Mouse (Mus musculus): ENCODE data around the gene Zswim3. TPM values are rescaled to one million over a fixed set of nuclear protein-coding genes. Genes with fewer than 3 reads are reported as not detected.

The Zswim3 gene
- polyA plus RNA-seq, 1 experiment from 2014 or later = 8.5 TPM

DNA sequence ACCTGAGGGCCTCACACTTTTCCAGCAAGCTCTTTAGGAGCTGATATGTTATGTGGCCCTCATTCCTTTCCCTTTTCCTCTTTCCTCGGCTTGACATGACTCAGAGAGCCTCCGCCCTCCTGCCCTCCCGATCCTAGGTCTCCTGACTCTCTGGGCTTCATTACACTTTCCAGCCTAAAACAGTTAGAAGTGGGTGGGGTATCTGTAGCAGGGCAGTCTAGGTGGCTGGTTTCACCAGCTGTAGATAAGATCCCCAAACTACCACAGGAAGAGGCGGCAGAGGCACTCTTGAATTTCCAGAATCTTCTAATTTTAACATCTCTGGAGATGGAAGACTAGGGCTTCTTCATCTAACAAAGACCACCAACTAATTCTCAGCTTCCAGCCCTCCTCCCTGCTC is 59.7 kb downstream of the Zswim3 start:
- no peaks in the 10 kb centered on the region for H3K36me3 ChIP-seq (replicated peaks)
- H3K27ac ChIP-seq (replicated peaks) = no peak overlapping the region
- no peak for DNase-seq (ENCODE audit: low spot score)
- H3K4me1 ChIP-seq = peaks cover 19% of the 10 kb centered on the region
- no peaks in the 10 kb centered on the region for H3K9me3 ChIP-seq
- WGBS = 81% methylated on average over 4 of the region's 4 CpGs
- peaks cover 14% of the 10 kb centered on the region for H3K27me3 ChIP-seq (replicated peaks; ENCODE audit: low read depth, poor library complexity, severe bottlenecking)
- no peak overlapping the region for H3K4me3 ChIP-seq

DNA sequence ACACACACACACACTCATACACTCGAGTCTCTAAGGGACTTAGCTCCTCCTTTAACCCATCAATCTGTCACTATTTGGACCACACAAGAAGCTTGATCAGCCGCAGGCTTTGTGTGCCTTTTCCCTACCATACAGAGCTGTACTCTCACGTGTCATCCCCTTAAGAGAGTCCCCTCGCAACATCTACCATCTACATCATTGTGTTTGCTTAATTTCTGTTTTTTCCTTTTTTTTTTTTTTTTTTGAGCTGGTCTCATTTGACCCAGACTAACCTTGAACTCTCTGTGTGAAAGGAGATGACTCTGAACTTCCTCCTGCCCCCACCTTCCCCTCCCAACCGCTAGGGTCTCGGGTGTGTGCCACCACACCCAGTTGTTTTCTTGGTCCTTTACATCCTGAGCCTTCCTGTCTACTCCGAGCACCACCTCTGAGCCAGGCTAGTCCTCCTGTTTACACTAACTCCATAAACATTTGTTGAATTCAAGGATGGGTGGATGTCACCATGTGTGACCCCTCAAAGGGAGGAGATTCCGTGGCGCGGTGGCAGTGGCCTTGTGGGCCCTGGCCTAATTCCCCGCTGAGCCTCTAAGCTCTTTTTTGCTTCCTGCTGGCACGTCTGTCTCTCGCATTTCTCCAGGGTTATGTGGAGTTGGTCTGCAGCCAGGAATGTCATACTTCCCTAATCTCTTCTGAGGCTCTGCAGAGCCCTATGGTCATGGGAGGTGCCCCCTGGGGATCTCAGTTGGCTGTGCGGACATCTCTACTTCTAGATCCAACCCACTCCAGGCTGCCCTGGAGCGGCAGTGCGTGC is 62.0 kb downstream of the Zswim3 start:
- WGBS = 66% methylated on average over 16 of the region's 16 CpGs
- no peak overlapping the region for H3K4me3 ChIP-seq
- peaks cover 9% of the 10 kb centered on the region for H3K4me1 ChIP-seq
- no peak overlapping the region for H3K27ac ChIP-seq (replicated peaks)
- DNase-seq (ENCODE audit: low spot score) = no peak
- H3K36me3 ChIP-seq (replicated peaks) = no peaks in the 10 kb centered on the region
- H3K27me3 ChIP-seq (replicated peaks; ENCODE audit: low read depth, poor library complexity, severe bottlenecking) = no peaks in the 10 kb centered on the region
- H3K9me3 ChIP-seq = no peaks in the 10 kb centered on the region

DNA sequence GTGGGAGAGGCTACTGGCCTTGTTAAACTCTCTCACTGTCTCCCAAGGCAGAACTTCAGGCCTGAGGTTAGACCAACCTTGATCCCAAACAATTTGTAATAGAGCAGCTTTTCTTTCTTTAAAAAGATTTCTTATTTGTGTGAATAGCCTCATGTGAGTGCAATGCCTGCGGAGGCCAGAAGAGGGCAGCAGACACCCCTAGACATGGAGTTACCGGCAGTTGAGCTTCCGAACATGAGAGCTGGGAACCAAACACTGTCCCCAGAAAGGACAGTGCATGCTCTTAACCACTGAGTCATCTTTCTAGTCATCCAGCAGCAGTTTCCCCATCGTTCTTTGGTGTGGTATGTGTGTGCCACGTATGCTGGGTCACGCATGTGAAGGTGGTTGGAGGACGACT is 62.7 kb downstream of the Zswim3 start:
- H3K27me3 ChIP-seq (replicated peaks; ENCODE audit: low read depth, poor library complexity, severe bottlenecking) = no peaks in the 10 kb centered on the region
- 89% methylated on average over 7 of the region's 7 CpGs for WGBS
- H3K27ac ChIP-seq (replicated peaks) = no peak overlapping the region
- no peaks in the 10 kb centered on the region for H3K36me3 ChIP-seq (replicated peaks)
- DNase-seq (ENCODE audit: low spot score) = no peak
- H3K9me3 ChIP-seq = no peaks in the 10 kb centered on the region
- H3K4me1 ChIP-seq = peaks cover 3% of the 10 kb centered on the region
- H3K4me3 ChIP-seq = no peak overlapping the region

DNA sequence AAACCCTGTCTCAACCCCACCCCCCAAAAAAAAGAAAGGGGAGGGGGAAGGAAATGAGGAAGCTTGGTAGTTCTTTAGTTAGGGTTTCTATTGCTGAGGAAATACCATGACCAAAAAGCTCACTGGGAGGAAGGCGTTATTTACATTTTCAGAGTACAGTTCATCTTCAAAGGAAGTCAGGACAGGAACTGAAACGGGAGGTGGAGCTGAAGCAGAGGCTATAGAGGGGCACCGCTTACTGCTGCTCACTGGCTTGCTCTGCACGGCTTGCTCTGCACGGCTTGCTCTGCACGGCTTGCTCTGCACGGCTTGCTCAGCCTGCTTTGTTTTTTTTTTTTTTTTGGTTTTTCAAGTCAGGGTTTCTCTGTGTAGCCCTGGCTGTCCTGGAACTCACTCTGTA is 63.6 kb downstream of the Zswim3 start:
- Histone ChIP-seq H3K4me3 (no peak overlapping the region), H3K9me3 (no peaks in the 10 kb centered on the region), H3K4me1 (no peaks in the 10 kb centered on the region; the same call in 1 of the 2 replicates), H3K27ac (replicated peaks) (no peak overlapping the region), H3K36me3 (replicated peaks) (no peaks in the 10 kb centered on the region), H3K27me3 (replicated peaks; ENCODE audit: low read depth, poor library complexity, severe bottlenecking) (no peaks in the 10 kb centered on the region)
- DNase-seq (ENCODE audit: low spot score) = no peak
- 85% methylated on average over 7 of the region's 7 CpGs for WGBS

Other genes starting within 250 kb of the Zswim3 start
- gene Wfdc2, start 242.7 kb upstream of the Zswim3 start, polyA plus RNA-seq (2016; fragmentation: Nextera tagmentation; extraction: Ambion mirVana) = 59.8 and 62.7 TPM in 2 replicates
- gene Spint3, start 231.6 kb upstream of the Zswim3 start, polyA plus RNA-seq (2016; fragmentation: Nextera tagmentation; extraction: Ambion mirVana) = not detected in 2 replicates
- gene Wfdc6a, start 219.7 kb upstream of the Zswim3 start, polyA plus RNA-seq (2016; fragmentation: Nextera tagmentation; extraction: Ambion mirVana) = not detected in 2 replicates
- not detected in 2 replicates for gene Eppin, start 211.5 kb upstream of the Zswim3 start, polyA plus RNA-seq (2016; fragmentation: Nextera tagmentation; extraction: Ambion mirVana)
- not detected in 2 replicates for gene Wfdc6b, start 191.6 kb upstream of the Zswim3 start, polyA plus RNA-seq (2016; fragmentation: Nextera tagmentation; extraction: Ambion mirVana)
- gene Wfdc8, start 191.5 kb upstream of the Zswim3 start, polyA plus RNA-seq (2016; fragmentation: Nextera tagmentation; extraction: Ambion mirVana) = not detected in 2 replicates
- not detected in 2 replicates for gene Wfdc16, start 166.3 kb upstream of the Zswim3 start, polyA plus RNA-seq (2016; fragmentation: Nextera tagmentation; extraction: Ambion mirVana)
- not detected in 2 replicates for gene Wfdc10, start 149.1 kb upstream of the Zswim3 start, polyA plus RNA-seq (2016; fragmentation: Nextera tagmentation; extraction: Ambion mirVana)
- gene Wfdc9, start 148.5 kb upstream of the Zswim3 start, polyA plus RNA-seq (2016; fragmentation: Nextera tagmentation; extraction: Ambion mirVana) = not detected in 2 replicates
- not detected in 2 replicates for gene Wfdc11, start 131.0 kb upstream of the Zswim3 start, polyA plus RNA-seq (2016; fragmentation: Nextera tagmentation; extraction: Ambion mirVana)
- 0.14 TPM in 1 of 2 replicates, not detected in the other for gene Wfdc13, start 120.0 kb upstream of the Zswim3 start, polyA plus RNA-seq (2016; fragmentation: Nextera tagmentation; extraction: Ambion mirVana)
- not detected in 2 replicates for gene Spint4, start 106.6 kb upstream of the Zswim3 start, polyA plus RNA-seq (2016; fragmentation: Nextera tagmentation; extraction: Ambion mirVana)
- gene Spint5, start 89.8 kb upstream of the Zswim3 start, polyA plus RNA-seq (2016; fragmentation: Nextera tagmentation; extraction: Ambion mirVana) = not detected in 2 replicates
- 0.87 and 0.95 TPM in 2 replicates for gene Wfdc3, start 59.2 kb upstream of the Zswim3 start, polyA plus RNA-seq (2016; fragmentation: Nextera tagmentation; extraction: Ambion mirVana)
- gene Dnttip1, start 59.1 kb upstream of the Zswim3 start, polyA plus RNA-seq (2016; fragmentation: Nextera tagmentation; extraction: Ambion mirVana) = 85.1 and 88.8 TPM in 2 replicates
- 571 and 605 TPM in 2 replicates for gene Ube2c, start 35.2 kb upstream of the Zswim3 start, polyA plus RNA-seq (2016; fragmentation: Nextera tagmentation; extraction: Ambion mirVana)
- gene Tnnc2, start 25.1 kb upstream of the Zswim3 start, polyA plus RNA-seq (2016; fragmentation: Nextera tagmentation; extraction: Ambion mirVana) = not detected in 2 replicates
- gene Snx21, start 19.3 kb upstream of the Zswim3 start, polyA plus RNA-seq (2016; fragmentation: Nextera tagmentation; extraction: Ambion mirVana) = 10.7 and 11.9 TPM in 2 replicates
- 13.9 and 15.8 TPM in 2 replicates for gene Acot8, start 216 bp upstream of the Zswim3 start, polyA plus RNA-seq (2016; fragmentation: Nextera tagmentation; extraction: Ambion mirVana)
- 24.2 and 27.1 TPM in 2 replicates for gene Zswim1, start 17.6 kb downstream of the Zswim3 start, polyA plus RNA-seq (2016; fragmentation: Nextera tagmentation; extraction: Ambion mirVana)
- gene Spata25, start 23.4 kb downstream of the Zswim3 start, polyA plus RNA-seq (2016; fragmentation: Nextera tagmentation; extraction: Ambion mirVana) = not detected in 2 replicates
- gene Ctsa, start 27.8 kb downstream of the Zswim3 start, polyA plus RNA-seq (2016; fragmentation: Nextera tagmentation; extraction: Ambion mirVana) = 95.8 and 100 TPM in 2 replicates
- gene Neurl2, start 28.4 kb downstream of the Zswim3 start, polyA plus RNA-seq (2016; fragmentation: Nextera tagmentation; extraction: Ambion mirVana) = 4.8 and 5.4 TPM in 2 replicates
- 36.7 and 40.7 TPM in 2 replicates for gene Pltp, start 52.6 kb downstream of the Zswim3 start, polyA plus RNA-seq (2016; fragmentation: Nextera tagmentation; extraction: Ambion mirVana)
- 77.2 and 81.2 TPM in 2 replicates for gene Pcif1, start 74.2 kb downstream of the Zswim3 start, polyA plus RNA-seq (2016; fragmentation: Nextera tagmentation; extraction: Ambion mirVana)
- 17.4 and 18.2 TPM in 2 replicates for gene Zfp335, start 106.7 kb downstream of the Zswim3 start, polyA plus RNA-seq (2016; fragmentation: Nextera tagmentation; extraction: Ambion mirVana)
- gene Mmp9, start 135.7 kb downstream of the Zswim3 start, polyA plus RNA-seq (2016; fragmentation: Nextera tagmentation; extraction: Ambion mirVana) = 0.28 and 0.77 TPM in 2 replicates
- gene Slc12a5, start 155.7 kb downstream of the Zswim3 start, polyA plus RNA-seq (2016; fragmentation: Nextera tagmentation; extraction: Ambion mirVana) = 1.5 and 1.7 TPM in 2 replicates
- gene Ncoa5, start 229.8 kb downstream of the Zswim3 start, polyA plus RNA-seq (2016; fragmentation: Nextera tagmentation; extraction: Ambion mirVana) = 98.9 TPM in 2 replicates